Mouse (Mus musculus) layer of hippocampus, postnatal 14 days (tissue): ENCODE measurements around the gene Vmn1r185. TPM values are rescaled to one million over a fixed set of nuclear protein-coding genes. Genes with fewer than 3 reads are reported as not detected.
"Not testable (repeated sequence)": the region's sequence is repeated elsewhere in the genome, so short reads cannot be mapped to it uniquely, and the experiment has no call there.

Experiments used
- DNase-seq, 2 experiments: peaks; one replicate each; pipeline ENCODE4 v3.0.0; 2021 to 2022; ENCODE audit warnings: low spot score in 2 of 2, mixed read lengths in 1 of 2
- long read RNA-seq, 2 experiments: library from polyadenylated mRNA; stranded (forward); transcript quantifications; one replicate each; pipeline ENCODE4 v2.0.0; 2021
- total RNA-seq, 2 experiments: library from RNA; stranded (reverse); gene quantifications; 2 replicates each; pipeline ENCODE4 v1.2.3; 2021

Vmn1r185 gene
- total RNA-seq = not detected
- long read RNA-seq, experiment 1 = 0 reads
- long read RNA-seq, experiment 2 = 0 reads

DNA sequence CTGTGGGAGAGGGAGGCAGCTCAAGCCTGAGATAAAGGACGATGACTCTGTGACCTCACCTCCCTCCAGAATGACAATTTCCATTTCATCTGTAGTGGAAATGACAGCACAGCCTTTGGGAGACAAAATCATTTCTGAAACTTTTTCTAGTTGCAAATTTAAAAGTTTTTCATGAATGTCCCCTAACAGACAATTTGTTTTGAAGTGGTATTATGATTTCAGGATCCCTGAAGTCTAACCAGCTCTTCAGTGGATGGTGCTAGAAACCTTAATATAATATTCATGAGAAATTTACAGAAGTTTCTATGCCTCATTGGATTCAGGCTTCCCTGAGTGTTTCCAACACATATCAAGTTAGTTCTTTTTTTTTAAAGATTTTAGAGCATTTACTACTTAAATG, at the start of gene Vmn1r185:
Gene Vmn1r185, minus strand, starts transcription at position 101 of the 400 bp plus-strand sequence.
- not testable (repeated sequence) for DNase-seq

DNA sequence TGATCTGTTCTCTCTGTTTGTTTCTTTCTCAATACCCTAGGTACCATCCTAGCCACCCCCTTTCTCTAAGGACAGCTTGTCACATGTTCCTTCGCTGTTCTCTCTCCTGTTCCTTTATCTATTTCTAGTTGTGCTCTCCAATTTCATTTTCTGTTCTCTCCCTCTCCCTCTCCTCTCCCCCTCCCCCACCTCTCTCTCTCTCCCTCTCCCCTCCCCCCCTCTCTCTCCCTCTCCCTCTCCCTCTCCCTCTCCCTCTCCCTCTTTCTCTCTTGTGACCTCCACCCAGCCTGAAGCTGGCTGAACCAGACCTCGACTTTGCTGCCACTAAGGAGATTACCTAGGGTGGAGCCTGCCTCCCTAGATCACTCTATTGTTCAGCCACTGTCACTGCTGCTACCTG, 49.2 kb upstream of the Vmn1r185 start:
- DNase-seq = not testable (repeated sequence)

DNA sequence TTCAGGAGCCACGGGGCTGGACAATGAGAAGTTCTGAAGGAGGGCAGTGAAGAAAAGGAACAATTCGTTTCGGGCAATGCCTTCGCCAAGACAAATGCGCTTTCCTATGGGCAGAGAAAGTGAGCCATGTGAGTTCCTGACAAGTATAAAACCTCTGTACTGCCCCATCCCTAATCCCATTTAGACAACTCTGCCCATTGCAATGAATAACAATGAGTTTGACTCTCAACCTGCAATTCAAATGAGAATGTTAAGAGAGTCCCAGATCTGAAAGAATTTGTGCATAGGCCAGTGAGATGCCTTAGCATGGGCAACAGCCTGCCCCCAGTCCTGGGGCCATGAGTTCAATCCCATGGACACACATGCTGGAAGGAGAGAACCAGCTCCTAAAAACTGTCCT, 47.7 kb upstream of the Vmn1r185 start:
- DNase-seq = no peak

DNA sequence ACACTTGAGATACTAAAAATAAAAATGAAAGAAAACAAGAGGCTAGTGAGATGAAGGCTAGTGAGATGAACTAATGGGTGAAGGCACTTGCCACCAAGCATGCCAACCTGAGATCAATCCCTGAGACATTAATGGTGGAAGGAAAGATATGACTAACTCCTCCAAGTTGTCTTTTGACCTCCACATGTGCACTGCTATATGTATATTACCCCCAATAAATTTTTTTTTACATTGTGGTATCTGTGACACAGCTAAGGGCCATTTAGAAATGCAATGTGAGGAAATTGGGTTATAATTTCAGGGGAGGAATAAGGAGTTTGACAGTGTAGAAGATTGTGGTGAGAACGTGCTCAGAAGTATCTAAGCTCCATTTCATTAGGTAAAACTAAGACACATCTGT, 28.5 kb downstream of the Vmn1r185 start:
- DNase-seq = no peak

DNA sequence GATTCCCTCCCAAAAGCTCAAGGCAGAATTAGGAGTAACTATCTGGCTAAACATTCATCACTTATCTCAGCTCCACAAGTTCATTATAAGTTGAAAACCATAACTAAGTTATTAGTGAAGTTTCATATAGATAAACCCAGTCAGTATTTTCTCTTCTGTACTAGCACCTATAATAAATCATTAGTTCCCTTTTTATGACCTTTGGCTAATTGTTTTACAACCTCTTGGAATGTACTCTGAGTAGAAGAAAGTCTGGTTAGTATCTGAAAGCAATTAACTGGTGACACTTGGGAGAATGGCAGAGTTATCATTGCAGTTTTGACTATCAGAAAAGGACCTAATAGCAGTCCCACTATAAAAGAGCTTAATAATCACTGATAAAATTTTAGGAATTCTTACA, 29.2 kb downstream of the Vmn1r185 start:
- no peak for DNase-seq

Other genes starting within 250 kb of the Vmn1r185 start
- gene Nlrp9c, start 214.8 kb downstream of the Vmn1r185 start, total RNA-seq = not detected
- gene Nlrp4a, start 183.4 kb downstream of the Vmn1r185 start, total RNA-seq = not detected
- gene Nlrp9a, start 83.4 kb downstream of the Vmn1r185 start, total RNA-seq = not detected
- not detected for gene Cyp2b23, start 68.0 kb upstream of the Vmn1r185 start, total RNA-seq
- gene Cyp2b19, start 138.7 kb upstream of the Vmn1r185 start, total RNA-seq = not detected
- not detected for gene Cyp2g1, start 190.4 kb upstream of the Vmn1r185 start, total RNA-seq
- not detected for gene Cyp2a5, start 216.8 kb upstream of the Vmn1r185 start, total RNA-seq